Mouse (Mus musculus) adrenal gland, adult 18-20 months (tissue): ENCODE results near the gene Gm49396. TPM values are rescaled to one million over a fixed set of nuclear protein-coding genes. Genes with fewer than 3 reads are reported as not detected.
A peak's percentile ranks its signal among the peaks of the same experiment; 100 is the strongest.

ENCODE experiments used
- DNase-seq, 2 experiments: peaks; one replicate each; pipeline ENCODE4 v3.0.0; 2021 to 2022; ENCODE audit warnings: low spot score in 2 of 2
- total RNA-seq, 2 experiments: library from RNA; stranded (reverse); gene quantifications; 1 replicate in 1 of 2; 2 replicates in 1 of 2; pipeline ENCODE4 v1.2.3; 2021

Gm49396 gene
- total RNA-seq, 2 experiments from 2014 or later, result 4.6 to 8.2 TPM

GRCm38 (mm10) chr7:30585170-30585569 is 22.0 kb downstream of the Gm49396 start:
- peak in 1 of 2 experiments; percentile 7 for DNase-seq

- DNase-seq, result peak in 1 of 2 experiments; percentile 8
These were observed 23.4 kb downstream of the Gm49396 start for GRCm38 (mm10) chr7:30586455-30587020.

DNA sequence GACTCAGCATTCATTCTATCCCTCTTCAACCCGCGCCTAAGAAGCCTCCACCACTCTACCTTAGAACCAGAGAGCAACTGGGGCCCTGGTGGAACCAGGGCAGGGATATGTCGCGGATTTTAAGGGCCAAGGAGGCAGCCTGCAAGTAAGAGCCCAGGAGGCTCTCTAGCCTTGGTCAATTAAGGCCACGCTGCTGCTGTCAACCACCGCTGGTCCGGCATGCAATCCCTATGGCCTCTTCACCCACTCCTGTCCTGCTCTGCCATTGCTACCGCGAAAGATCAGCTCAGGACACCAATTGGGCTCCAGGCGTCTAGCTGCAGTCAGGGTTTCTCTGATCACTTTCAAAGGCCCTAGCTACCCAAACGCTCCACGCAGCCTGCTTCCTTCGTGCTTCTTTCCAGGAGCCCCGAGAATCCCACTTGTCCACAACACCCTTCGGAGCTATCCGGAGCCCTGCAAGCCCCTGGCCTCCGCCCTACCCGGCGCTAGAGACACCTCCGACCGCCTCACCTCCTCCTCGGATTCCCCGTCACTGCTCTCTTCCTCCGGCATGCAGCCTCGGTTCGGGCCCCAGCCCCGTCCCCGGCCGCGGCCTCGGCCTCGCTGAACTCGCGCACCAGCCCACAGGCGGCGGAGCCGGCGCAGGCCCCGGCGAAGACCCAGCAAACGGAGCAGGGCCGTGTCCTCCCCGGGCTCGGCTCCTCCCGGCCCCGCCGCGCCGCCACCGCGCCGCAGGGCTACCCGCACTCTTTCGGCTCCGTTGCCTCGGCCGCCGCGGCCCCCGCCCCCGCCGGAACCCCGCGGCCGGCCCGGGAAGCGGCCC is 24.9 kb downstream of the Gm49396 start:
- peak; percentile 55 to 62 for DNase-seq

GRCm38 (mm10) chr7:30588676-30589434 is 25.7 kb downstream of the Gm49396 start, which contains the start of gene Kmt2b:
TSS of gene Kmt2b (minus strand) at chr7:30588726.
- DNase-seq, result peak; percentile 86 to 90

DNA sequence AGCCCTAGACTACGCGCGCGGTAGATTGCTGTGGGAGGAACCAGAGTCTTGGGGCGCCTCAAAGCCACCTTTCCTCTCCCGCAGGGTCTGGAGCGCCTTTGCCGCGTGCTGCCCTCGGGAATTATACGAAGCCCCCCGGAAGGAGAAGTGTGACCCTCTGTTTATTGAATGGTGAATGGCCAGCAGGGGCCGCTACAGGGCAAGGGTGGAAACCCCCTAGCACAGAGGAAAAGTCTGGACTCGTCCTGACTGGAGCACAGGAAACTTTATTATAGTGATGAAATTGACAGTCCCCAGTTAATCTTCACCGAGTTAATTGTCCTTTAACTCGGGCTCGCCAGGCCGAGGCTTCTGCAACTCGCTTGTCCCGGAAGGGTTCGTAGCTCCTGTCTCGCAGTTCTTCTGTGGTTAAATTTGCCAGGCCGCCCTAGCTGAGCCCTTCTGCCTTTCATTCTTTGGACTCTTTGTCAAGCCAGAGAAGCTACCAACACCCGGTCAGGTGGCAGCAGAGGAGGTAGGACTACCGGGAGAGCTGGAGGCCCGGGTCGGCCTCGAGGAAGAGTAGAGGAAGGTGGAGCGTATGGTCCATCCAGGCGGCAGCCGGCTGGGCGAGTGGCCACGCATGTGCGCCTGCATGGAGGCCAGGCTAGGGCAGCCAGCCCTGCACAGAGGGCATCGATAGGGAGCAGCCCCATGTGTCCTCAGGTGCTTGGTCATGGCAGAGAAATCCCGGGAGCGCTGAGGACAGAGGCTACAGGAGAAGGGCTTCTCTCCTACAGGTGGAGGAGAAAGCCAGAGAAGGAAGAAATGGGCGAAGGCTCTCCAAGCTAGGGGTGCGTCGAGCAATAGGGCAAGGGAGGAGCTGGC is 26.5 kb downstream of the Gm49396 start:
- DNase-seq, result peak; percentile 78 to 86

GRCm38 (mm10) chr7:30590927-30591604 is 27.9 kb downstream of the Gm49396 start:
- DNase-seq, result peak in 1 of 2 experiments; percentile 2

DNA sequence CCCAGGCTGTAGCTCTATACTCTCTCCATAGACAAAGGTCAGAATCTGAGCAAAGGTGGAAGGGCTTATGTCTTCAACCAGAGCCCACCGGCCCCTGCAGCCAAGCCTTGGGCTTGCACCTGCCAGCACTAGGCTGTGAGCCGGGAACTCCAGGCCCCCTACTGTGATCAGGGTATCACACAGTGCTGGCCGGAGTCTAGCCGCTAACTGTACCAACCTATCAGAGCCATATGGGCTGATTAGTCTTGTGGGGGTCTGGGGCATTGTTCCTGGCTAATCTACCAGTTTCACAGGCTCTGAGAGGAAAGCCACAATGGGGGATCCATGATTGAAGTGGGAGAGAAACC is 28.4 kb downstream of the Gm49396 start:
- DNase-seq, result no peak

DNA sequence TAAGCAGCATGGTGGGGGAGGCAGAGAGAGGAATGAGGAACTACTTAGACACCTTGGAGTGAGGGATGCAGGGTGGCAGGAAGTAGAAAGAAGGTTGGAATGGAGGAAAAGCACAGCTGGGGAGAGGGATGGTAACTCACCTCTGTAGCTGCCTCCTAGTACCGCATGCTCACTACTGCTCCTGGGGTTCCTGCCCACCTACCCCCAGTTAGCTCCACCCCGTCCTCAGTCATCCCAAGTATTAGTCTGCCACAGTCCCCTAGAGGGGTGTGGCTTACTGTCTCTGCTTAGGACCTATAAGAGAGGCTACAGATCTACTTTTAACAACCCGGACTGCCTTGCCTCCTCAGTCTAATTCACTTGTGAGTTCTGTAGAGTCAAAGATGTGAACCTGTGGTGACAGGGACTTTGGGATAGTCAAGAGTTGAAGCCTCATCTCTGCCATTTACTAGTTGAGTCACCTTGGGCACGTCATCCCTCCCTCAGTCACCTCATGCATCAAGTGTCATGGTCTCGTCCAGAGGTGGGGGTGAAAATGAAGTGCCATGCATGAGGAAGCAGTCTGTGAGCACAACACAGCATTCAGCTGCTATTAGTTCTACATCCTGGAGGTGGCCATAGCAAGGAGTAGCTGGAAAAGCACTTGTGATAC is 29.8 kb downstream of the Gm49396 start:
- DNase-seq, result no peak

- no peak for DNase-seq
These were observed 30.7 kb downstream of the Gm49396 start for GRCm38 (mm10) chr7:30593579-30594509.

DNA sequence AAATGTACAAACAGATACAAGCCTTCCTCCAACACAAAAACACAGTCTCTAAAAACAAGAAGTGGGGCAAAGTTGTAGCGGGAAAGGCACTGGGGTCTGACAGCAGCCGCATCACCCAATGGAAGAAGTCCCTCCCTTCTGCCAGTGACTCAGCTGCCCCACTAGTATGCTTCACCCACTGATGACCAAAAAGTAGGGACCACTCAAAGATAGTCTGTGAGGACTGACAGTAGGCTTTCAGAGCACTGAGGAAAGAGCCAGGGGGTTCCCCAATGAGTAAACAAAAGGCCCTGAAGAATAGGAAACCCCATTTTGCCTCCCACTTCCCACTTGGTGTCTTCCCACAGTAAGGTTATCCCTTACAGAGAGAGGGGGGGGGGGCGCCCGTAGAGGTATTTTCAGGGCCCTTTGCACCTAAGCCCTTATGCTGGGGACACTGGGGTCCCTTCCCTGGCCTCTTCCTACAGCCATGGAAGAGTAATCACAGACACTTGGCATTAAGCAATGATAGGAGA is 31.4 kb downstream of the Gm49396 start:
- no peak for DNase-seq

- no peak for DNase-seq
These were observed 32.9 kb downstream of the Gm49396 start for GRCm38 (mm10) chr7:30596093-30596492.

GRCm38 (mm10) chr7:30596811-30597210 is 33.7 kb downstream of the Gm49396 start:
- DNase-seq, result no peak

DNA sequence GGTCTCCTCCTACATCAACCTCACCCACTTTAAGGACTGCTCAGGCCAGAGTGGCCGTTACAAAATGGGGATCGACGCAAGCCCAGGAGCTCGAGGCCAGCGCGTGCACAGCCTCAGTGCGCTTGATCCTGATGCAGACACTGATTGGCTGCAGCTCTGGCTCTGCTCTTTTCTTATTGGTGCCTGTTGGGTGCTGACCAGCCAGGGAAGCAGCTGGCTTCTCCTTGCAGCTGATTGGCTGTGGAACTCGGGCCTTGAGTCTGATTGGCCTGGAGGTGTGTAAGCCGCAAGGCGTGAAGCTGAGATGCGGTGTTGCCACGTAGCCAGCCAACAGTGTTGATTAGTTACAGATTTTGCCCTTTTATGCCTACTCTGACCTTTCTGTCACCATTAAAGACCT is 35.6 kb downstream of the Gm49396 start, which contains the start of gene Zbtb32:
Gene Zbtb32 (minus strand): TSS at position 124 of the 400 bp plus-strand sequence.
- DNase-seq, result no peak

- DNase-seq, result peak; percentile 78 to 82
These were observed 36.8 kb downstream of the Gm49396 start for GRCm38 (mm10) chr7:30599933-30600353.

DNA sequence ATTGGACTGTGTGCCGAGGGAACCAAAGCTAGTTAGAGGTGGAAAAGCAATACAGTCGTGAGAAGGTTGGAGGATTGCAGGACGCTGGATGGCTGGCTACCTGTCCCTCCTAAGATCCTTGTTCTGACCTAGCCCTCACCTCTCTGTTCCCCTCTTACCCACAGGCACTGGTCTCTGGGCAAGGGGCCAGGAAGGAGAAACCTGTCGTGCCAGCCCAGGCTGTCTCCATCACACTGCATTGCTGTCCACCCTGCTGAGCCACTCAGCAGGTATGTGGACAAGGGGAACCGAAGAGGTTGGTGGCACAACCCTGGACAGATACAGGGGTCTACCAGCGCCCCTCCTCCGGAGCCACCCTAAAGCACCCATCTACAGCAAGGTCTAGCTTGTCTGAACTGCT is 37.5 kb downstream of the Gm49396 start:
- DNase-seq, result no peak

GRCm38 (mm10) chr7:30602583-30602982 is 39.4 kb downstream of the Gm49396 start:
- DNase-seq, result no peak

DNA sequence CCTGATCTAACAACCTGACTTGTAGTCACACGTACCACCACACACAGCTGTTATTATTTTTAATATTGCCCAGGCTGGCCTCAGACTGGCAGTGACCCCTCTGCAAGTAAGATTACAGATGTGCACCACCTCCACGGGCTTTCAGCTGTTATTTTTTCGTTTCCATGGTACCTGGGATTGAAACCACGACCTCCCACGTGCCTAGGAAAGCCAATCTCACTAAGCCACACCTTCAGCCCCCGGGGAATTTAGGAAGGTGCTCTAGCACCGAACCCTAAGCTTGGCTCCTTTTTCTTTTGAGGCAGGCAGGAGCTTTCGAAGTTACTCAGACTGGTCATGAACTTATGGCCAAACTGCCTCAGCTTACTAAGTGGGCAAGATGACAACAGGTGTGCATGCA is 41.3 kb downstream of the Gm49396 start:
- DNase-seq, result no peak

GRCm38 (mm10) chr7:30604944-30605343 is 41.8 kb downstream of the Gm49396 start:
- no peak for DNase-seq
